Comparison of ENCODE assay signal across 22 mouse cellular contexts in genomic region chr6:77738640-77739039, GRCm38 (mm10).
DNase-seq lines count a peak whose midpoint lies in the region; ATAC-seq and TF ChIP-seq lines count a peak whose summit lies in the region.
"Had no signal": no experiment of that assay in that cellular context is flagged by ENCODE, and none has a peak within 500 bp of the region (broad histone marks: within the 10 kb centered on the region; RNA-seq: fewer than 3 reads in every experiment).

No protein-coding gene starts in this region.

- 54% methylated on average over 4 of the region's 4 CpGs for WGBS in forebrain, postnatal 0 days
- 50% methylated on average over 4 of the region's 4 CpGs for WGBS in forebrain, embryonic 13.5 days
- 46% methylated on average over 4 of the region's 4 CpGs for WGBS in midbrain, postnatal 0 days
- 56% methylated on average over 4 of the region's 4 CpGs for WGBS in midbrain, embryonic 10.5 days

- no peak for DNase-seq in cerebellum, adult 11-12 months
- DNase-seq in forebrain, postnatal 0 days = peak; percentile 14
- peak; percentile 40 for DNase-seq in midbrain, postnatal 0 days (ENCODE audit: low spot score)
- DNase-seq in midbrain, embryonic 10.5 days (ENCODE audit: low spot score) = no peak
- DNase-seq: adrenal gland, postnatal 14 days; B cell, adult 2 months; cerebellum, postnatal 36 days; gastrocnemius, postnatal 14 days; heart, adult 2 months; kidney, adult 11 months had no signal

- H3K36me3 ChIP-seq in forebrain, postnatal 0 days (ENCODE audit: insufficient read depth) = no peaks in the 10 kb centered on the region
- no peaks in the 10 kb centered on the region for H3K36me3 ChIP-seq in forebrain, embryonic 13.5 days (ENCODE audit: poor library complexity, severe bottlenecking)
- H3K36me3 ChIP-seq in midbrain, postnatal 0 days (ENCODE audit: insufficient read depth, low read length) = no peaks in the 10 kb centered on the region
- no peaks in the 10 kb centered on the region for H3K36me3 ChIP-seq in midbrain, embryonic 10.5 days
- H3K36me3 ChIP-seq: embryonic facial prominence, embryonic 10.5 days; heart, embryonic 15.5 days; hindbrain, embryonic 10.5 days; hindbrain, embryonic 15.5 days had no signal

- H3K9ac ChIP-seq in forebrain, postnatal 0 days = no peak overlapping the region
- H3K9ac ChIP-seq in forebrain, embryonic 13.5 days = no peak overlapping the region
- H3K9ac ChIP-seq in midbrain, postnatal 0 days (replicated peaks; ENCODE audit: low read length, poor library complexity, severe bottlenecking) = no peak overlapping the region
- H3K9ac ChIP-seq: heart, embryonic 15.5 days; hindbrain, embryonic 15.5 days had no signal

- no peak overlapping the region for H3K27ac ChIP-seq in forebrain, postnatal 0 days (ENCODE audit: low read depth, low read length)
- H3K27ac ChIP-seq in forebrain, embryonic 13.5 days = no peak overlapping the region
- H3K27ac ChIP-seq in midbrain, postnatal 0 days (ENCODE audit: low read depth, low read length) = no peak overlapping the region
- no peak overlapping the region for H3K27ac ChIP-seq in midbrain, embryonic 10.5 days (replicated peaks)
- H3K27ac ChIP-seq: embryonic facial prominence, embryonic 10.5 days; heart, adult 2 months; heart, embryonic 15.5 days; hindbrain, embryonic 10.5 days; hindbrain, embryonic 15.5 days had no signal

- 0 out of 2 replicates have a peak, but pooled peaks have one; percentile 58 for ATAC-seq in cerebellum, adult (ENCODE audit: insufficient number of reproducible peaks, low FRiP score, low TSS enrichment)
- ATAC-seq in forebrain, postnatal 0 days = no peak; the same call in 1 of the 2 replicates
- ATAC-seq in forebrain, embryonic 13.5 days = no peak
- ATAC-seq in midbrain, postnatal 0 days (ENCODE audit: low FRiP score) = no peak
- no peak for ATAC-seq in CD4-positive, CD25-positive, alpha-beta regulatory T cell, adult 4 months
- ATAC-seq: activated CD4-positive, CD25-positive, alpha-beta regulatory T cell, adult 4 months; forebrain, embryonic 14.5 days; inflammation-experienced regulatory T-cells, adult 6 months; Patski had no signal

- no peak overlapping the region for H3K4me2 ChIP-seq in forebrain, postnatal 0 days (ENCODE audit: low read depth)
- H3K4me2 ChIP-seq in forebrain, embryonic 13.5 days = no peak overlapping the region
- no peak overlapping the region for H3K4me2 ChIP-seq in midbrain, postnatal 0 days (ENCODE audit: low read depth, low read length, poor library complexity, severe bottlenecking)
- H3K4me2 ChIP-seq: heart, embryonic 11.5 days; heart, embryonic 15.5 days; hindbrain, embryonic 15.5 days had no signal

- H3K4me3 ChIP-seq in forebrain, postnatal 0 days (ENCODE audit: low read depth, low read length) = no peak overlapping the region
- no peak overlapping the region for H3K4me3 ChIP-seq in forebrain, embryonic 13.5 days
- H3K4me3 ChIP-seq in midbrain, postnatal 0 days (ENCODE audit: low read depth, low read length) = no peak overlapping the region
- no peak overlapping the region for H3K4me3 ChIP-seq in midbrain, embryonic 10.5 days
- H3K4me3 ChIP-seq: embryonic facial prominence, embryonic 10.5 days; heart, adult 2 months; heart, embryonic 15.5 days; hindbrain, embryonic 10.5 days; hindbrain, embryonic 15.5 days had no signal

- no peaks in the 10 kb centered on the region for H3K9me3 ChIP-seq in forebrain, postnatal 0 days (ENCODE audit: low read length)
- H3K9me3 ChIP-seq in forebrain, embryonic 13.5 days (replicated peaks) = no peaks in the 10 kb centered on the region
- H3K9me3 ChIP-seq in midbrain, postnatal 0 days (ENCODE audit: low read length) = no peaks in the 10 kb centered on the region
- no peaks in the 10 kb centered on the region for H3K9me3 ChIP-seq in midbrain, embryonic 10.5 days (replicated peaks)
- H3K9me3 ChIP-seq: embryonic facial prominence, embryonic 10.5 days; heart, embryonic 15.5 days; hindbrain, embryonic 10.5 days; hindbrain, embryonic 15.5 days had no signal

- no peaks in the 10 kb centered on the region for H3K4me1 ChIP-seq in forebrain, postnatal 0 days (ENCODE audit: insufficient read depth)
- H3K4me1 ChIP-seq in forebrain, embryonic 13.5 days = no peaks in the 10 kb centered on the region; the same call in 1 of the 2 replicates
- no peaks in the 10 kb centered on the region for H3K4me1 ChIP-seq in midbrain, postnatal 0 days (ENCODE audit: insufficient read depth, low read length)
- peaks cover 23% of the 10 kb centered on the region for H3K4me1 ChIP-seq in midbrain, embryonic 10.5 days
- H3K4me1 ChIP-seq: heart, embryonic 15.5 days had no signal

- no peaks in the 10 kb centered on the region for H3K27me3 ChIP-seq in forebrain, postnatal 0 days (ENCODE audit: insufficient read depth, low read length)
- no peaks in the 10 kb centered on the region for H3K27me3 ChIP-seq in forebrain, embryonic 13.5 days
- no peaks in the 10 kb centered on the region for H3K27me3 ChIP-seq in midbrain, postnatal 0 days (ENCODE audit: insufficient read depth, low read length)
- H3K27me3 ChIP-seq in midbrain, embryonic 10.5 days (ENCODE audit: low read depth, poor library complexity, severe bottlenecking) = no peaks in the 10 kb centered on the region
- H3K27me3 ChIP-seq: heart, embryonic 15.5 days; hindbrain, embryonic 15.5 days had no signal

- TF ChIP-seq CTCF in forebrain, postnatal 0 days (IDR thresholded peaks at IDR 0.05; ENCODE audit: low read depth) = no peak
- no peak for TF ChIP-seq CTCF in midbrain, postnatal 0 days (IDR thresholded peaks at IDR 0.05)

Comparison
In these comparisons a context has a peak if more than half of its experiments do, and no peak if none do; other contexts are left out.
1. DNase-seq: peak in forebrain, postnatal 0 days (single experiment) and midbrain, postnatal 0 days (single experiment); none in cerebellum, adult 11-12 months (single experiment) and midbrain, embryonic 10.5 days (single experiment).